Mouse (Mus musculus): ENCODE data around the gene Cacna1d. TPM values are rescaled to one million over a fixed set of nuclear protein-coding genes. Genes with fewer than 3 reads are reported as not detected.

Gene Cacna1d
- polyA plus RNA-seq, 1 experiment from 2014 or later = 13.5 TPM

GRCm38 (mm10) chr14:30519323-30519722 is 28.1 kb upstream of the Cacna1d start:
- no peak for ATAC-seq (ENCODE audit: low FRiP score)
- Histone ChIP-seq H3K27ac (no peak overlapping the region), H3K36me3 (replicated peaks; ENCODE audit: control insufficient read depth, insufficient read depth) (peaks cover 79% of the 10 kb centered on the region), H3K4me3 (replicated peaks; ENCODE audit: low read length) (no peak overlapping the region), H3K9ac (no peak overlapping the region), H3K4me1 (replicated peaks; ENCODE audit: control insufficient read depth, insufficient read depth, low read length) (no peaks in the 10 kb centered on the region), H3K9me3 (ENCODE audit: control insufficient read depth, low read length) (no peaks in the 10 kb centered on the region), H3K27me3 (ENCODE audit: control insufficient read depth, insufficient read depth, low read length) (no peaks in the 10 kb centered on the region), H3K4me2 (replicated peaks) (no peak overlapping the region)
- WGBS = 83% methylated on average over 5 of the region's 5 CpGs
- DNase-seq (ENCODE audit: low spot score) = no peak

GRCm38 (mm10) chr14:30515931-30516723 is 24.9 kb upstream of the Cacna1d start:
- H3K36me3 ChIP-seq (replicated peaks; ENCODE audit: control insufficient read depth, insufficient read depth) = peaks cover 76% of the 10 kb centered on the region
- H3K27ac ChIP-seq = no peak overlapping the region
- no peaks in the 10 kb centered on the region for H3K27me3 ChIP-seq (ENCODE audit: control insufficient read depth, insufficient read depth, low read length)
- H3K4me2 ChIP-seq (replicated peaks) = no peak overlapping the region
- no peak overlapping the region for H3K4me3 ChIP-seq (replicated peaks; ENCODE audit: low read length)
- 92% methylated on average over 13 of the region's 13 CpGs for WGBS
- peak; percentile 58 for DNase-seq (ENCODE audit: low spot score)
- H3K9ac ChIP-seq = no peak overlapping the region
- no peaks in the 10 kb centered on the region for H3K9me3 ChIP-seq (ENCODE audit: control insufficient read depth, low read length)
- H3K4me1 ChIP-seq (replicated peaks; ENCODE audit: control insufficient read depth, insufficient read depth, low read length) = no peaks in the 10 kb centered on the region
- no peak for ATAC-seq (ENCODE audit: low FRiP score)

- H3K9ac ChIP-seq = no peak overlapping the region
- H3K27me3 ChIP-seq (ENCODE audit: control insufficient read depth, insufficient read depth, low read length) = no peaks in the 10 kb centered on the region
- peaks cover 74% of the 10 kb centered on the region for H3K36me3 ChIP-seq (replicated peaks; ENCODE audit: control insufficient read depth, insufficient read depth)
- DNase-seq (ENCODE audit: low spot score) = no peak
- no peak overlapping the region for H3K4me2 ChIP-seq (replicated peaks)
- no peak for ATAC-seq (ENCODE audit: low FRiP score)
- H3K4me1 ChIP-seq (replicated peaks; ENCODE audit: control insufficient read depth, insufficient read depth, low read length) = no peaks in the 10 kb centered on the region
- H3K4me3 ChIP-seq (replicated peaks; ENCODE audit: low read length) = no peak overlapping the region
- H3K9me3 ChIP-seq (ENCODE audit: control insufficient read depth, low read length) = no peaks in the 10 kb centered on the region
- 90% methylated on average over 5 of the region's 5 CpGs for WGBS
- H3K27ac ChIP-seq = no peak overlapping the region
These were observed 21.6 kb upstream of the Cacna1d start for GRCm38 (mm10) chr14:30512896-30513295.

GRCm38 (mm10) chr14:30510214-30510763 is 19.0 kb upstream of the Cacna1d start:
- peaks cover 87% of the 10 kb centered on the region for H3K36me3 ChIP-seq (replicated peaks; ENCODE audit: control insufficient read depth, insufficient read depth)
- no peak overlapping the region for H3K4me2 ChIP-seq (replicated peaks)
- DNase-seq (ENCODE audit: low spot score) (no peak), ATAC-seq (ENCODE audit: low FRiP score) (no peak)
- H3K27ac ChIP-seq = no peak overlapping the region
- no peaks in the 10 kb centered on the region for H3K27me3 ChIP-seq (ENCODE audit: control insufficient read depth, insufficient read depth, low read length)
- WGBS = 97% methylated on average over 6 of the region's 6 CpGs
- H3K9ac ChIP-seq = no peak overlapping the region
- H3K4me1 ChIP-seq (replicated peaks; ENCODE audit: control insufficient read depth, insufficient read depth, low read length) = no peaks in the 10 kb centered on the region
- no peaks in the 10 kb centered on the region for H3K9me3 ChIP-seq (ENCODE audit: control insufficient read depth, low read length)
- no peak overlapping the region for H3K4me3 ChIP-seq (replicated peaks; ENCODE audit: low read length)

GRCm38 (mm10) chr14:30504990-30505389 is 13.7 kb upstream of the Cacna1d start:
- H3K9me3 ChIP-seq (ENCODE audit: control insufficient read depth, low read length) = no peaks in the 10 kb centered on the region
- ATAC-seq (ENCODE audit: low FRiP score) (no peak), DNase-seq (ENCODE audit: low spot score) (no peak)
- H3K4me2 ChIP-seq (replicated peaks) = no peak overlapping the region
- H3K9ac ChIP-seq = no peak overlapping the region
- H3K4me3 ChIP-seq (replicated peaks; ENCODE audit: low read length) = no peak overlapping the region
- H3K27ac ChIP-seq = no peak overlapping the region
- peaks cover 77% of the 10 kb centered on the region for H3K36me3 ChIP-seq (replicated peaks; ENCODE audit: control insufficient read depth, insufficient read depth)
- H3K27me3 ChIP-seq (ENCODE audit: control insufficient read depth, insufficient read depth, low read length) = no peaks in the 10 kb centered on the region
- 89% methylated on average over 5 of the region's 5 CpGs for WGBS
- no peaks in the 10 kb centered on the region for H3K4me1 ChIP-seq (replicated peaks; ENCODE audit: control insufficient read depth, insufficient read depth, low read length)

GRCm38 (mm10) chr14:30498202-30498601 is 6.9 kb upstream of the Cacna1d start:
- Histone ChIP-seq H3K4me3 (replicated peaks; ENCODE audit: low read length) (no peak overlapping the region), H3K27me3 (ENCODE audit: control insufficient read depth, insufficient read depth, low read length) (no peaks in the 10 kb centered on the region), H3K27ac (no peak overlapping the region), H3K9me3 (ENCODE audit: control insufficient read depth, low read length) (no peaks in the 10 kb centered on the region), H3K9ac (no peak overlapping the region), H3K4me2 (replicated peaks) (no peak overlapping the region), H3K36me3 (replicated peaks; ENCODE audit: control insufficient read depth, insufficient read depth) (peaks cover 47% of the 10 kb centered on the region), H3K4me1 (replicated peaks; ENCODE audit: control insufficient read depth, insufficient read depth, low read length) (no peaks in the 10 kb centered on the region)
- no peak for DNase-seq (ENCODE audit: low spot score)
- WGBS = 88% methylated on average over 2 of the region's 2 CpGs
- no peak for ATAC-seq (ENCODE audit: low FRiP score)

GRCm38 (mm10) chr14:30494998-30495397 is 3.7 kb upstream of the Cacna1d start:
- no peak overlapping the region for H3K4me2 ChIP-seq (replicated peaks)
- DNase-seq (ENCODE audit: low spot score) (no peak), ATAC-seq (ENCODE audit: low FRiP score) (no peak)
- 89% methylated on average over 6 of the region's 6 CpGs for WGBS
- H3K27ac ChIP-seq = no peak overlapping the region
- H3K4me3 ChIP-seq (replicated peaks; ENCODE audit: low read length) = no peak overlapping the region
- H3K9me3 ChIP-seq (ENCODE audit: control insufficient read depth, low read length) = no peaks in the 10 kb centered on the region
- H3K4me1 ChIP-seq (replicated peaks; ENCODE audit: control insufficient read depth, insufficient read depth, low read length) = no peaks in the 10 kb centered on the region
- H3K9ac ChIP-seq = no peak overlapping the region
- peaks cover 60% of the 10 kb centered on the region for H3K36me3 ChIP-seq (replicated peaks; ENCODE audit: control insufficient read depth, insufficient read depth)
- H3K27me3 ChIP-seq (ENCODE audit: control insufficient read depth, insufficient read depth, low read length) = no peaks in the 10 kb centered on the region

- Histone ChIP-seq H3K9me3 (ENCODE audit: control insufficient read depth, low read length) (no peaks in the 10 kb centered on the region), H3K27me3 (ENCODE audit: control insufficient read depth, insufficient read depth, low read length) (no peaks in the 10 kb centered on the region), H3K4me3 (replicated peaks; ENCODE audit: low read length) (no peak overlapping the region), H3K4me2 (replicated peaks) (no peak overlapping the region), H3K4me1 (replicated peaks; ENCODE audit: control insufficient read depth, insufficient read depth, low read length) (no peaks in the 10 kb centered on the region), H3K36me3 (replicated peaks; ENCODE audit: control insufficient read depth, insufficient read depth) (peaks cover 67% of the 10 kb centered on the region), H3K27ac (no peak overlapping the region), H3K9ac (no peak overlapping the region)
- WGBS = 83% methylated on average over 1 of the region's 1 CpGs
- DNase-seq (ENCODE audit: low spot score) (no peak), ATAC-seq (ENCODE audit: low FRiP score) (no peak)
These were observed 2.0 kb upstream of the Cacna1d start for GRCm38 (mm10) chr14:30493276-30493675.

GRCm38 (mm10) chr14:30479361-30479948 is 11.8 kb downstream of the Cacna1d start, which contains the start of gene Dcp1a:
Gene Dcp1a (plus strand): TSS chr14:30479535.
- no peaks in the 10 kb centered on the region for H3K9me3 ChIP-seq (ENCODE audit: control insufficient read depth, low read length)
- H3K27ac ChIP-seq = peak within 1 kb of the TSS; percentile 78
- H3K36me3 ChIP-seq (replicated peaks; ENCODE audit: control insufficient read depth, insufficient read depth) = peaks cover 24% of the 10 kb centered on the region
- DNase-seq (ENCODE audit: low spot score) (peak; percentile 97), ATAC-seq (ENCODE audit: low FRiP score) (peak; percentile 100)
- H3K27me3 ChIP-seq (ENCODE audit: control insufficient read depth, insufficient read depth, low read length) = no peaks in the 10 kb centered on the region
- H3K4me1 ChIP-seq (replicated peaks; ENCODE audit: control insufficient read depth, insufficient read depth, low read length) = peaks cover 12% of the 10 kb centered on the region
- peak within 1 kb of the TSS; percentile 74 for H3K4me2 ChIP-seq (replicated peaks)
- peak within 1 kb of the TSS; percentile 71 for H3K9ac ChIP-seq
- under 1% methylated on average over 39 of the region's 39 CpGs for WGBS
- H3K4me3 ChIP-seq (replicated peaks; ENCODE audit: low read length) = peak within 1 kb of the TSS; percentile 63

Measured in hindbrain, embryonic 14.5 days (tissue).